Mouse (Mus musculus): ENCODE results near the gene Lyve1. TPM values are rescaled to one million over a fixed set of nuclear protein-coding genes. Genes with fewer than 3 reads are reported as not detected.

The Lyve1 gene
- polyA plus RNA-seq, 1 experiment from 2014 or later, result 33.8 TPM

GRCm38 (mm10) chr7:110867116-110867515, 4.1 kb upstream of the Lyve1 start:
- no peak overlapping the region for H3K9ac ChIP-seq
- no peak overlapping the region for H3K27ac ChIP-seq (ENCODE audit: low read depth)
- TF ChIP-seq CTCF (IDR thresholded peaks at IDR 0.05; ENCODE audit: low read depth), result no peak
- H3K36me3 ChIP-seq (ENCODE audit: insufficient read depth), result peaks cover 14% of the 10 kb centered on the region; the same call in 1 of the 2 replicates
- peaks cover 9% of the 10 kb centered on the region; the same call in 1 of the 2 replicates for H3K4me1 ChIP-seq (ENCODE audit: insufficient read depth)
- DNase-seq (no peak), ATAC-seq (ENCODE audit: insufficient read depth) (no peak)
- H3K27me3 ChIP-seq (ENCODE audit: insufficient read depth, low read length), result no peaks in the 10 kb centered on the region
- H3K9me3 ChIP-seq (ENCODE audit: low read depth, low read length), result no peaks in the 10 kb centered on the region
- H3K4me3 ChIP-seq (ENCODE audit: low read depth, low read length), result no peak overlapping the region
- WGBS, result 85% methylated on average over 6 of the region's 6 CpGs
- no peak overlapping the region for H3K4me2 ChIP-seq

- DNase-seq, result no peak
- 83% methylated on average over 3 of the region's 3 CpGs for WGBS
- H3K9ac ChIP-seq, result no peak overlapping the region
- peaks cover 14% of the 10 kb centered on the region; the same call in 1 of the 2 replicates for H3K36me3 ChIP-seq (ENCODE audit: insufficient read depth)
- no peak overlapping the region for H3K4me2 ChIP-seq
- no peaks in the 10 kb centered on the region for H3K27me3 ChIP-seq (ENCODE audit: insufficient read depth, low read length)
- peaks cover 9% of the 10 kb centered on the region; the same call in 1 of the 2 replicates for H3K4me1 ChIP-seq (ENCODE audit: insufficient read depth)
- TF ChIP-seq CTCF (IDR thresholded peaks at IDR 0.05; ENCODE audit: low read depth), result no peak
- no peak overlapping the region for H3K4me3 ChIP-seq (ENCODE audit: low read depth, low read length)
- no peaks in the 10 kb centered on the region for H3K9me3 ChIP-seq (ENCODE audit: low read depth, low read length)
- ATAC-seq (ENCODE audit: insufficient read depth), result no peak
- H3K27ac ChIP-seq (ENCODE audit: low read depth), result no peak overlapping the region
Observed at GRCm38 (mm10) chr7:110866021-110866420, 3.0 kb upstream of the Lyve1 start.

DNA sequence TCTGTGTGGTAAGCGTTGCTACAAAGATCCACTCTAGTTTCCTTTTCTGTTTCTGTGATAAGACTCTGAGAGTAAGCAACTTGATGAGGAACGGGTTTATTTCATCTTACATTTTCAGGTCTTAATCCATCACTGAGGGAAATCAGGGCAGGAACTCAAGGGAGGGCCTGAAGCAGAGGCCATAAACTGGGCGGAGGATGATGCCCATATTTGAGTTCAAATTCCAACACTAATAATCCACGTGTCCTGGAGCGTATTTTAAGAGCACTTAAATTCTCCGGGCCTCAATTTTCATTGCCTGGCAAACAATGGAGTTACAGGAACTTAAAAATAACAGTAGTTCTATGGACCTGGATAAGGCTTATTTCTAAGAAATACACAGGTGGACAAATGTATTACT, 2.5 kb upstream of the Lyve1 start:
- 58% methylated on average over 6 of the region's 6 CpGs for WGBS
- Histone ChIP-seq H3K27ac (ENCODE audit: low read depth) (no peak overlapping the region), H3K9me3 (ENCODE audit: low read depth, low read length) (no peaks in the 10 kb centered on the region), H3K27me3 (ENCODE audit: insufficient read depth, low read length) (no peaks in the 10 kb centered on the region), H3K36me3 (ENCODE audit: insufficient read depth) (peaks cover 13% of the 10 kb centered on the region; the same call in 1 of the 2 replicates), H3K4me2 (no peak overlapping the region), H3K9ac (no peak overlapping the region), H3K4me3 (ENCODE audit: low read depth, low read length) (no peak overlapping the region), H3K4me1 (ENCODE audit: insufficient read depth) (peaks cover 9% of the 10 kb centered on the region; the same call in 1 of the 2 replicates)
- DNase-seq (no peak), ATAC-seq (ENCODE audit: insufficient read depth) (no peak)
- TF ChIP-seq CTCF (IDR thresholded peaks at IDR 0.05; ENCODE audit: low read depth), result no peak

DNA sequence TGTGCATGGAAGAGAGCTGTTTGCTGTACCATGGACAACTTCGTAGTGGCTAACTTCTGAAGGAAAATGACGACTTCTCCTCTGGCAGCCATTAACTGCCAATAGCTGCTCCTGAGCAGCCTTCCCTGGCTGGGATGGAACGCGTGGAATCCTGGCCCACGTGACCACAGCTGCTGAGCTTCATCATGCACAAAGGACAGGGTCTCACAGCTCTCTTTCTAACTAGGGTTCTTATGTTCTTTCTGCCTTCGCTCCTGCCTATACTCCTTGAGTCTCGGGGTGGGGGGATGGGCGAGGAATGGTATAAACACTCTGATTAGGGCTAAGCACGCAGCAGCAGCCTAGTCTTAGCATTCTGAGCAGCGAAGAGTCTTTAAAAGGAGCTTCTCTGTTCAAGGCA, 2.0 kb upstream of the Lyve1 start:
- no peak for TF ChIP-seq CTCF (IDR thresholded peaks at IDR 0.05; ENCODE audit: low read depth)
- Histone ChIP-seq H3K4me3 (ENCODE audit: low read depth, low read length) (no peak overlapping the region), H3K36me3 (ENCODE audit: insufficient read depth) (0 out of 2 replicates have a peak, but pooled peaks cover 8% of the 10 kb centered on the region), H3K27ac (ENCODE audit: low read depth) (peak overlapping the region; percentile 72), H3K9ac (no peak overlapping the region; the same call in 1 of the 2 replicates), H3K4me2 (peak overlapping the region; percentile 45), H3K4me1 (ENCODE audit: insufficient read depth) (peaks cover 9% of the 10 kb centered on the region; the same call in 1 of the 2 replicates), H3K27me3 (ENCODE audit: insufficient read depth, low read length) (no peaks in the 10 kb centered on the region), H3K9me3 (ENCODE audit: low read depth, low read length) (no peaks in the 10 kb centered on the region)
- DNase-seq, result peak; percentile 67
- ATAC-seq (ENCODE audit: insufficient read depth), result peak; percentile 75
- 11% methylated on average over 10 of the region's 10 CpGs for WGBS

DNA sequence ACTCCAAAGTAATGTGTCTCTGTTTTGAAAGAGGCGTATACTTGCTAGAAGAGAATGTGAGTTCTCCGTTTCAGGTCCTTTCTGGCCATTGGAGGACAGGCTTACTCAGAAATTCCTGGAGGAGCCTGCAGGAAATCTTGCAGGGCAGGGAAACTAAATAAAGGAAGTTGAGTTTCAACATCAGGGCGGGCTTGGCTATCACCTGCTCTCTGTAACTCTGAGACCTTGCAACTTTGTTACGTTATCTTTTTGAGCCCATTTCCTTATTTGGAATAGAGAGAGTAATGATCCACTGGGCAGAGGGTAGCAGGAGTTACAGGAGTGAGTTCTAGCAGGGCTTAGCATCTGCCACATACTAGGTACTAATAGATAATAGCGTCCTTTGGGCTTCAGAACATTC, 2.9 kb downstream of the Lyve1 start:
- Histone ChIP-seq H3K36me3 (ENCODE audit: insufficient read depth) (no peaks in the 10 kb centered on the region), H3K27ac (ENCODE audit: low read depth) (peak overlapping the region; percentile 47; the same call in 1 of the 2 replicates), H3K4me3 (ENCODE audit: low read depth, low read length) (no peak overlapping the region), H3K4me1 (ENCODE audit: insufficient read depth) (peaks cover 7% of the 10 kb centered on the region; the same call in 1 of the 2 replicates), H3K4me2 (peak overlapping the region; percentile 16; the same call in 1 of the 2 replicates), H3K27me3 (ENCODE audit: insufficient read depth, low read length) (no peaks in the 10 kb centered on the region), H3K9me3 (ENCODE audit: low read depth, low read length) (no peaks in the 10 kb centered on the region), H3K9ac (no peak overlapping the region)
- no peak for TF ChIP-seq CTCF (IDR thresholded peaks at IDR 0.05; ENCODE audit: low read depth)
- peak; percentile 63 for DNase-seq
- ATAC-seq (ENCODE audit: insufficient read depth), result 0 out of 2 replicates have a peak, but pooled peaks have one; percentile 9
- WGBS, result 36% methylated on average over 5 of the region's 5 CpGs

GRCm38 (mm10) chr7:110855604-110856003, 7.4 kb downstream of the Lyve1 start:
- Histone ChIP-seq H3K4me2 (no peak overlapping the region), H3K9me3 (ENCODE audit: low read depth, low read length) (no peaks in the 10 kb centered on the region), H3K9ac (no peak overlapping the region), H3K4me3 (ENCODE audit: low read depth, low read length) (no peak overlapping the region), H3K36me3 (ENCODE audit: insufficient read depth) (no peaks in the 10 kb centered on the region), H3K27ac (ENCODE audit: low read depth) (no peak overlapping the region), H3K4me1 (ENCODE audit: insufficient read depth) (no peaks in the 10 kb centered on the region; the same call in 1 of the 2 replicates), H3K27me3 (ENCODE audit: insufficient read depth, low read length) (no peaks in the 10 kb centered on the region)
- ATAC-seq (ENCODE audit: insufficient read depth) (no peak), DNase-seq (no peak)
- no peak for TF ChIP-seq CTCF (IDR thresholded peaks at IDR 0.05; ENCODE audit: low read depth)
- WGBS, result 59% methylated on average over 1 of the region's 1 CpGs

GRCm38 (mm10) chr7:110854927-110855546, 8.0 kb downstream of the Lyve1 start:
- Histone ChIP-seq H3K4me1 (ENCODE audit: insufficient read depth) (no peaks in the 10 kb centered on the region; the same call in 1 of the 2 replicates), H3K27ac (ENCODE audit: low read depth) (no peak overlapping the region), H3K4me3 (ENCODE audit: low read depth, low read length) (no peak overlapping the region), H3K9me3 (ENCODE audit: low read depth, low read length) (no peaks in the 10 kb centered on the region), H3K4me2 (no peak overlapping the region), H3K27me3 (ENCODE audit: insufficient read depth, low read length) (no peaks in the 10 kb centered on the region), H3K9ac (no peak overlapping the region), H3K36me3 (ENCODE audit: insufficient read depth) (no peaks in the 10 kb centered on the region)
- ATAC-seq (ENCODE audit: insufficient read depth) (no peak), DNase-seq (peak; percentile 72)
- TF ChIP-seq CTCF (IDR thresholded peaks at IDR 0.05; ENCODE audit: low read depth), result no peak
- WGBS, result 52% methylated on average over 8 of the region's 8 CpGs

All from lung, embryonic 14.5 days (tissue).